Mouse (Mus musculus): ENCODE measurements around the gene She.
"Not testable (repeated sequence)": the region's sequence is repeated elsewhere in the genome, so short reads cannot be mapped to it uniquely, and the experiment has no call there.

The She gene

DNA sequence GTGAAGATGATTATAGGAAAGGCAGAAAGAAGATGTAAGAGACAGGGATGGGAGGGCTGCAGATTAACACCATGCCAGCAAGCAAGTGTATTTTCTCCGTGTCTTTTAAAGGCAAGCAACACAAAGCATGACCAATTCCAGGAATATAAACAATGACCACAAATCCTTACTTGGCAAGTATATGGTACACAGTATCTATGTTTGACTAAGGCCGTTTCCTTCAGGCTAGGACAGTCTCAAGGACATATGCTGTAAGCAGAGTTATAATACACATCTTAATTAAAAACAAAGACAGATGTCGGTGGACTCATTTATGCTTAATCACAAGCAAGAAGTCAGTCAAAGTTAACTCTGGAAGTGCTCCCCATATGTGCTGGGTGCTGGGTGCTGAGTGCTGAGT lies 12.6 kb upstream of the She start:
- DNase-seq = no peak

DNA sequence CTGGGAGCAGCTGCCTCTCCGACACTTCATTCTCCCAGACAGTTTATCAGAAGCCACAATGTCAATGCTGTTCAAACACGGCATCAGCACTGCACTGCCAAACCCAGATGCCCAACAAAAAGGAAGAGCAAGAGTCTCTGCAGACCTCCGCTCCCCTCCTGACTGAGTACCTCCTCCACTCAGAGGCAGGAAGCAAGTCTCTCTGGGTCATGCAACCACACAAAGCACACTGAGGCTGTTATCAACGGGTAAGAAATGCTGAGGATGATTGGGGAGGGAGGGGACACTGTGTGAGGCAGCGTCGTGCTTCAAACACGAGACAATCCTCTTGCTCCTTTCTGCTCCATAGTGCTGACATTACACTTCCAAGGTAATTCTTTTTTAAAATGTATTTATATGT lies 11.3 kb upstream of the She start:
- no peak for DNase-seq

DNA sequence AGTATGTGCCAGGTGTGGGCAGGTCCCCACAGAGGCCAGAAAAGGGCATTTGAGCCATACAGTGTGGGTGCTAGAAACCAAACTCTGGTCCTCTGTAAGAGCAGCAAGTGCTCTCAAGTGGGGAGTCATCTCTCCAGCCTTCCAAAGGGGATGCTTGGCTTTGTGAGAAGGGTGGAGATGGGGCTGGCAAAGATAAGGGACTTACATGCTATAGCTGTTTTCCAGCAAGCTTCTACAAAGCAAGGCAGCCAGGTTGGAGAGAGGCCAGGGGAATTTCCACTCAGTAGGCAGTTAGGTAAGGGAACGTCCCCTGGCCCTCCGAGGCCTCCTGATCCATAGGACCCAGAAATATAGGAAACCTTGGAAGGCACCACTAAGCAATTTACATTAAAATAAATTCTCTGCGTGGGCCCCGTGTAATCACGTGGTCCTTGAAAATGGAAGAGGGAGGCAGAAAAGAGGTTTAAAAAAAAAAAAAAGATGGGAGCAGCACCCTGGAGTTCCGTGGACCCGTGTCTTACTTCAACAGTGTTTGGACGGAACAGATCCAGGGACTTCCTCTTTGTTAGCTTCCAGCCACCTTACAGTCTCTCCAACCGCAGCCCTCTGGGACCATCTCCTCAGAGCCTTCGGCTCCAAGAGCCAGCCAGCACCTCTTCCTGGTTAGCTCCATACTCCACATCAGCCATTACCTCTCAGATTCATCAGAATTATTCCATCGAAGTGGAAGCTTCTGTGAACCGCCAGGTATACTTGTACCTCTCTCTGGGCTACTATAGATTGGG lies 10.7 kb upstream of the She start:
- no peak for DNase-seq

DNA sequence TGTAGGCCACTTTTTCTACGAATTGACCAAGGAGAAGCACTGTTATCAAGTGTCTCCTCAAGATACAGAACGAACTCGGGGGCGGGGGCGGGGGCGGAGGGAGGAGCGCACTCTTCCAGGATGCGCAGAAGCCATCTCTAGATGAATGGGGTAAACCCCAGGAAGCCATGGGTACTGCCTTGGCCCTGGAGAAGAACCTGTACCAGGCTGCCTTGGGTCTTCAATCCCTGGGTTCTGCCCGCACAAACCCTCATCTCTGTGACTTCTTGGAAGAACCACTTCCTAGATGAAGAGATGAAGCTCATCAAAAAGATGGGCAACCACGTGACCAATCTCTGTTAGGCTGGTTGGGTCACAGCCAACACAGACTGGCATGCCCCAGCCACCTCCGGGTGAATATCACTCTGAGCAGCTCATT lies 10.1 kb upstream of the She start:
- DNase-seq = no peak

DNA sequence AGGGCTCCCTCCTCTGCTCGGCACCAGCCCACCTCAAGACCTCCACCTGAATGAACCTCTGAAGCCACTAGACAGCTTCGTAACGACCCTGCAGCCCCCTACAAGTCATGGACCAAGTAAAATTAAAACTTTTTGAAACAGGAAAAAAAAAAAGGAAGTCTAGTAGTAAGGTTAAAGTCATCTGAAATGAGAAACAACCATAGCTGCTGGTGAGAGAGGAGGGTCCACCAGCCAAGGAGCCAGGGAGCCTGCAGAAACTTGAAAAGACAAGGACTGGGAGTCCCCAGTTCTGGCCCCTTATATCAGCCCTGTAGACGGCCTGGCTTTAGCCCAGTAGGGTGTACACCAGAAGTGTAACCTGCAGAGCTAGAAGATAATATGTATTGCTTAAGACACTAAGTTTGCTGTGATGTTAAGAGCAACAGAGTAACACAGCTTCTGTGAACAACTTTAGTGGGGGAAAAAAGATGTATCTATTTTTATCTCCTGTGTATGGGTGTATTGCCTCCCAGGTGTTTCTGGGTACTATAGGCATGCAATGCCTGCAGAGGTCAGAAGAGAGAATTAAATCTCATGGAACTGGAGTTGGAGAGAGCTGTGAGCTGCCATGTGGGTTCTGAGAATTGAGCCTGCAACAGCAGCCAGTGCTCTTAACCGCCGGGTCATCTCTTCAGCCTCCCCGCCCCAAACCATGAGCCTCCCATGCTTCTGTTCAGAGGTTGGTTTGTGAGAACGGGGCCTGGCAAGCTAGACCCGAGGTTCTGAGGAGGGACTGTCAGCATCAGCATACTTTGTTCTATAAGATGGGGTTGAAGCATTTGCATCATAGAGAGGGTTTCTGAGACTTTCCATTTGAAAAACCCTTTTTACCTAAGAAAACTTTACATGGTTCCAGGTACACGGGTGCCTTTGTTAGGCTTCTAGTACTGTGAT lies 9.4 kb upstream of the She start:
- no peak for DNase-seq

DNA sequence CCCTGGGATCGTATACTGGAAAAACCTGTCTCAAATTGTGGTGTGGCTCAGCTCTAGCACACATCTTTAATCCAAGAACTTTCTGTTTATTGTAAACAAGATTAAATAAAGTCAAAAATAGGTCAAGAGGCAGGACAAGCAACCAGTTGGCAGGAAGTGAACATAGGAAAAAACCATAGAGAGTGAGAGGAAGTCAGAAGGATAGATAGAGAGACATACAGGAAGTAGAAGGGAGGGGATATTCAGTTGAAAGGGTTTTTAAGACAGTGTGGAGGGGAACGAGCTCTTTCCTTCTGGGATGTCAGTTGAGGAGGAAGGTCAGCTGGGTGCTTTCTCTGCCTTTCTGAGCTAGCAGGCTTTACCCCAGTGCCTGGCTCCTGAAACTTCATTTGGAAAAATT lies 7.6 kb upstream of the She start:
- no peak for DNase-seq

DNA sequence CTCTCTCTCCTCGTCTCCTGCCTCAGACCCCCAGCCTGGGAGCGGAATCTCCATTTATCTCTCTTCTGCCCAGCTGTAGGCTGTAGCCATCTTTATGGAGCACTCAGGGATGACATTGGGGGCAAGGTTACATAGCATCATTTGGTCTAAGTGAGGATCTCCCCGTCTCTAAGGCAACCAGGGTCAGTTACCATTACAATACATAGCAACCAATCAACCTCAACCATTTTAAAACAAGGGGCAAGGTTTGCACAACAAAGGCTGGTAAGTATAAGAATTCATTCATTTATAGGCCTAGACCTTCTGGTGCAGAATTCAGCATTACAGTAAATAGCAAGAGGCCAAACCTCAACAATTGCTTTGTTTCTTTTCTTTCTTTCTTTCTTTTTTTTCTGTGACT lies 4.9 kb upstream of the She start:
- DNase-seq = no peak

DNA sequence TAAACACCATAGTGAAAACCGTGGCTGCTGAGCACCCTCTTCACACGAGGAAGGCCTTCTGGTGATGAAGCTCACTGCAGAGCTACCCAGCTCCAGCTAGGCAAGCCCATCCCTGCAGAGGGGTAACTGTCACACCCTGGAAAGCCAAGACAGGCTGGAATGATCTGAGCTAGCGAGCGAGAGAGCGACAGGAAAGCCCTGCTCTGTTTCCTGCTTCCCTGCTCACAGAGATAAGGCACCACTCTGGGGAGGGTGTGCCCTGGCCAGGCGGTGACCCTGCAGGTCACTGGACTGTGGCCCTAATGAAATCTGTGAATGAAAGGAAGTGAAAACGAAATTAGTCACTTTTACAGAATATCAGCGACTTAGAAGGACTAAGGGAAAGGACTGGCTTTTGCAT lies 4.2 kb downstream of the She start:
- no peak for DNase-seq

DNA sequence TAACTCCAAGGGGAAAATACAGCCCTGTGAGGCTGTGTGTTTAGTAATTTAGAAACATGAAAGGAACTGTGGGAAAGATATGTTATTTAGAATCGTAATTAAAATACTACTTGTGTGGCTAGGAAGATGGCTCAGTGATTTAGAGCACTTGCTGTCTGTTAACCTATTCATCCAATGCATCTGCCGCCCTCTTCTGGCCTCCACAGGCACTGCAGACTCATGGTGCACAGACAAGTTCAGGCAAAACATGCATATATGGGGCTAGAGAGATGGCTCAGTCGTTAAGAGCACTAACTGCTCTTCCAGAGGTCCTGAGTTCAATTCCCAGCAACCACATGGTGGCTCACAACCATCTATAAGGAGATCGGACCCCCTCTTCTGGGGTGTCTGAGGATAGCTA lies 11.1 kb downstream of the She start:
- no peak for DNase-seq

DNA sequence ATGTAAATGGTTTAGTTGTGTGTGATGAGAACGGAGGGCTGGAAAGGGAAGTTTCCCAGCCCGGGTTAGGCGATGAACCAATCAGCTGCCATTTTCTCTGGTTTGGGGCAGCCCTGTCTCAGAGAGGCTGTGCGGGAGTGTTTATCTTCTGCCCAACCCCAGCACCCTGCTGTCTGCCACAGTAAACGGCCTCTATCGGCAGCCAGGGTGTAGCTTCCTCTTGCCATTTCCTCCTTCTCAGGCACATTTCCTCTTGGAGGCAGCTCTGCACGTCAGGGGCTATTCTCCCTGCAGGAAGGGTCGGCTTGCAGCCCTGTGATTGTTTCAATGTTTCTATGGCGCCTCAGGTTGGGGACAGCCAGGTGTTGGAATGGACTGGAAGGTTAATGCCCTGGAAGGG lies 12.0 kb downstream of the She start:
- DNase-seq = no peak

DNA sequence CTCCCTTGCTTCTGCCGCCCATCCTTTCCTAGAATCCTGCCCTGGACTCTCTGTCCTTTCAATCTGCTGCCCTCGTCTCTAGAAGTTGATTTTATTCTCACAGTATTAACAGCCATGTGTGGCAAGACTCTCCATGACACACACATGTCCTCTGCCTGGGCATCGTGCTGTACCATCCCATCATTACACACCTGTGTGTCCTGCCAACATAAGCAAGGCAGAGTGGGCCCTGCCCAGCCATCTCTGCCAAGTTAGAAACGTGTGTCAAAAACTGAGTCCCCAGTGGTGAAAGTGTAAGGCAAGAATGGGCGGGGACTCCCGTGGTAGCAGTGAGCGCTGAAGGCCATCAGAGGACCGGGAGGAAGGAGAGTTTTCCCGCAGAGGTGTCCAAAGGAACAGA lies 14.6 kb downstream of the She start:
- no peak for DNase-seq

DNA sequence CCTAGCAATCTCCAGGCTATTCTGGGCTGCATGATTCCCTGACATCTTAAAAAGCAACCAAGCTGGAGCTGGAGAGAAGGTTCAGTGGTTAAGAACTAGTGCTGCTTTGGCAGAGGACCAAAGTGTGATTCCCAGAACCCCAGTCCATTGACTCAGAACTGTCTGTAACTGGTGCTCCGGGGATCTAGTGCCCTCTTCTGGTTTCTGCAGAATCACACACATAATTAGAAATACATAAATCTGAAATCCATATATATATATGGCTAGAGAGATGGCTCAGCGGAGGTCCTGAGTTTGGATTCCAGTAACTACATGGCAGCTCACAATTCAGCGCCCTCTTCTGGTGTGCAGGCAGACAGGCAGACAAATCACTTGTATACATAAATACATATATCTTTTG lies 16.0 kb downstream of the She start:
- DNase-seq = no peak

DNA sequence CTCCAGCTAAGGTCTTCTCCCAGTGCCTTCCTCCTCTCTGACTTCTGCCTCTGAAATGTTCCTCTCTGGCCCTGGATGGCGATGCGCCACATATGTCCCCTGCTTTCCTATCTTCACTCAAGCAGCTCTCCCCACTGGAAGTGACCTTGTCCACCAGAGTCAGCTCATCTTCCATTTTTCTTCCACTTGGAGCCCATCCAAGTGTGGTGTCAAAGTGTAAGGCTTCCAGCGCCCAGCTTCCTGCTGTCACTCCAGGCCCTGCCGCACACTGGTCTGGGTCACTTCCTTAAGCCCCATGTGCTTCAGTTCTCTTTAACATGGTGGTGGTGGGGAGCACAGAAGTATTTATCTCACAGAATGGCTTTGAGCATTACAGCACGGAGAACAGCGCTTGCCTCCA lies 16.4 kb downstream of the She start:
- DNase-seq = no peak

DNA sequence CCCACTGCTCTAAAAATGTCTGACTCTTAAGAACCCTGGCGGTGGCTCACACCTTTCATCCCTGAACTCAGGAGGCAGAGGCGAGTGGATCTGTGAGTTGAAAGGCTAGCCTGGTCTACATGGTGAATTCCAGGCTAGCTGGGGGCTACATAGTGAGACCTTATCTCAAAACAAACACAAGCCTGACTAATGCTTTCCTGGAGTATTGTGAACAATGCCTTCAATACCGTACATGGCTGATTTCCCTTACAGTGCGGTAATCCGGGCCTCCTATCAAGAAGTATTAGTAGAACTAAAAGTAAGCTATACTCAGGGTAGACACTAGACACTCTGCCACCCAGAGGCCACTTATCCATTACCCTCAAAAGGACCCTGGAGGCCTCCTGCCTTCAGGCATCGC lies 16.9 kb downstream of the She start:
- DNase-seq = no peak

DNA sequence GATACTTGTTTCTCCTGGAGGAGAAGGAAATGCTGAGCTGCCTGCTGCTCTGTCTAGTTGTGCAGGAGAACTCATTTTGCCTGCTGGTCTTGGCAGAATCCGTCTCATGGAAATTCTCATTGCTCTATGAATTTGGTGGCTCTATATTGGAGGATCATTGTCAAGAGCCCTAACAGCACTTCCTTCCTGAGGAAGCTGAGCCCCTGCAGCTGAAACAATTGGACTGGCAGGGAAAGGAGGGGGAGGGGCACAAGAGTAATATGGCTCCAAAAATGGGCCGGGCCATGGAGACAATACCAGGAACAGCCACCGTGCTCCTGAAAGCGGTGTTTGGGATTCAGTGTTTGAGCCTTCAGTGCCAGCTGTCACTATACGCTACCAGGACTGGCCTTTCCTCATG lies 22.6 kb downstream of the She start:
- no peak for DNase-seq

DNA sequence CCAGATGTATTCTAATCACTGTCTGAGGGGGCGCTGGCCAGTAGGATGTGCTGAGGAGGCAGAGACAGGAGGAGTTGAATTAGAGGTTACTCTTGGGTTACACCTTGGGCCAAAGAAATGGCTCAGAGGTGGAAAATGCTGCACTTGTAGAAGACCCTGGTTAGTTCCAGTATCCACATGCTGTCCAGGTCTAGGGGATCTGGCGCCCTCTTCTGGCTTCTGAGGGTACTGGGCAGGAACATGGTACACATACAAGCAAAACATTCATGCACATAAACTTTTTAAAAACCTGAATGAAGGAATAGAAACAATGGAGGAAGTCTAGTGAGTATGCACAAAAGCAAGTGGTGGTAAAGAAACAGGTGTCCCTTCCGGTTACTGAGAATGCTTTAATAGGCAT lies 26.2 kb downstream of the She start:
- DNase-seq = no peak

DNA sequence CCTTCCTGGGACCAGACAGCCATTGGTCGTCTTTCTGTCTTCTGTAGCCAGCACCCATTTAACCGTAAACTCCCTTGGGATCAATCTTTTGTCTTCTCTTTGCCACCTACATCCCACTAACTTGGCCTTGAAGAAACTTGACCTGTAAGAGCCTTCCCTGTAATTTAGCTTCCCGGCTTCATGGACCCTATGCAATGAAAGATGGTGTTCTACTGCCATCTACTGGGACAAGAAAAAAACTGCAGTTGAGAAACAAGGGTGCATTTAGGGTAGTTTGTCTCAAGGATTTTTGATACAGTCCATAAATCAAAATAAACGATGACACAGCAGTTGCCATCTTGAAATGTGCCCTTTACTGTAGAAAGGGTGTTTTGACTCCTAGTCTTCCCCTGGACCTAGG lies 27.0 kb downstream of the She start:
- DNase-seq = no peak

DNA sequence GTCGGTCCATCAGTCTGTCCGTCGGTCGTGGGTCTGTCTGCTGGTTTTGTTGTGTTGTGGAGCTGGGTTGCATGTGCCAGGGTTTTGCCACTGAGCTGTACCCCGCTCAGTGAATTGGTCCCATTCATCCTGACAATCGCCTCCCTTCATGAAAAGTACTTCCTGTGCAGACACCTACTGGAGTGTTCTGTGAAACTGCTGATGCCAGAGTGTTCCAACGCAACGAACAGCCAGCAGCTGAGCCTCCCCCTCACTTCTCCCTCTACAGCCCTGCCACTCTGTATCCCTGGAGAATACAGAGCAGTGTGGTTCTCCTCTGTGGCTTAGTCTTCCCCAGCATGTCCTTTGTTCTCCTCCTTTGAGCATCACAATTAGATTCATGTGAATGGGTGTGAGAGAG lies 27.7 kb downstream of the She start:
- DNase-seq = no peak

DNA sequence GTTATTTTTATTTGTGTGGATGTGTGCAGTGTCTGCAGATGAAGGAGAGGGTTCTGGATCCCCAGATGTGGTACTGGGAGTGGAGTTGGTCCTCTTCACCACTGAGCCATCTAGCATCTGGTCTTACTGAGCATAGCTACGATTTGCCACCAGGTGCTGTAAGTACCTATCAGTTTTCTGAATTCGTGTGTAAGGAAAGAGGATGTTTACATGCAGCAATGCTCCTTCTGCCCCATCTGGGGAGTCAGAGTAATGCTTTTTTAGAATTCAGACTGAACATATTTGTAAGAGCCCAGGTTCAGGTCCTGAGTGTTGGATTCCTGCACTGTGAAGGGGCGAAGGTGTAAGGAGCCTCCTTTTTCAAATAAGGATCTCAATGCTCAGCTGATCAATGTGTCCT lies 28.8 kb downstream of the She start:
- DNase-seq = no peak

DNA sequence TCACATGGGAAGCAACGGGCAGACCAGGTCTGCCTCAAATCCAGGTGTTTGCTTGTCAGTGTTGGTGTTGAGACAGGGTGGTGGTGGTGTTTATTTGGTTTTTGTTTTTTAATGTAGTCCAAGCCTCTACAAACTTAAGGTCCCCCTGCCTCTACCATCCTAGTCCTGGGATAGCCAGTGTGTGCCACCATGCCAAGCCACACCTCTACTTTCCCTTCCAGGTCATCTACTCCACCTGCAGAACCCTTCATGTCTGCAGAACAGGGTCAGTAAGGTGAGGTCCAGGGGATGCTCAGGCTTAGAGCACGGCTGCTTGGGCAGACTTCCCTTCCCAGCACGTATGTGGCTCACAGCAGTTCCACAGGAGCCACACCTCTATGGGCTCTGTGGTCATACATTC lies 29.2 kb downstream of the She start:
- no peak for DNase-seq

DNA sequence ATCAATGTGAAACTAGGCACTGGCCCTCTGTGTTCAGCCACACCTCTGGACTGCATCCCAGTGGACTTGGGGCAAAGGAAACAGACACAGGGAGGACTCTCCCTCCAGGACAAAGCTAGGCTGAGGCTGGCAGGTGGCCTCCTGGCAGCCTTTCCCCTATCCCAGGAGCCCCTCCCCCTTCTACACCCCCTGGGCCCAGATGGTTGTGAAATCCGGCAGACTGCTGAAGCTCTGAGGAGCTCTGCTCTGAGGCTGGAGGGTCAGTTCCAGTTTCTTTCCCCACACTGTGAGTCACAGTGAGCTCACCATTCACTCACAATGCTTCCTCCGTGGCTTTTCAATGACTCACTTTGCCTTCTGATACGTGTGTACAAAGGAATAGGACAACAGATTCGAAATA lies 29.9 kb downstream of the She start:
- no peak for DNase-seq

DNA sequence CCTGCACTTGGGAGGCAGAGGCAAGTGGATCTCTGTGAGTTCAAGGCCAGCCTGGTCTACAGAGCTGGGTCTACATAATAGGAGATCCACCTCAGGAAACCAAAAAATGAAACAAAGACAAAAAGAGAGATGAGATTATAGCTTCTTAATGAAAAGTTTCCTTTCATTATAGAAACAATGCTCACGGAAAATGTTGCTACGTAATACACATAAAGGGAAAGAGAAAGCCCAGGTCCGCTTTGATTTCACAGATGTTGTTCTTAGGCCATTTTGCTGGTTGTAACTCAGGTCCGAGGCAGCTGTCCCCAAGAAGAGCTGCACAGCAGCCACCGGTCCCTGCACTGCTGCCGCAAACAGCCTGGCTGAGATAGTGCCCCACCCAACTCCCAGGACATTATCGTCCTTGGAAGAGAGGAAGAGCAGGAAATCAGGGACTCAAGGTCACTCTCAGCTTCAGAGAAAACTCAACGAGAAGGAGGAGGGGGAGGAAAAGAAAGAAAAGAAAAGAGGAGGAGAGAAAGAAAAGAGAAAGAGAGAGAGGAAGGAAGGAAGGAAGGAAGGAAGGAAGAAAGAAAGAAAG lies 31.1 kb downstream of the She start:
- no peak for DNase-seq

DNA sequence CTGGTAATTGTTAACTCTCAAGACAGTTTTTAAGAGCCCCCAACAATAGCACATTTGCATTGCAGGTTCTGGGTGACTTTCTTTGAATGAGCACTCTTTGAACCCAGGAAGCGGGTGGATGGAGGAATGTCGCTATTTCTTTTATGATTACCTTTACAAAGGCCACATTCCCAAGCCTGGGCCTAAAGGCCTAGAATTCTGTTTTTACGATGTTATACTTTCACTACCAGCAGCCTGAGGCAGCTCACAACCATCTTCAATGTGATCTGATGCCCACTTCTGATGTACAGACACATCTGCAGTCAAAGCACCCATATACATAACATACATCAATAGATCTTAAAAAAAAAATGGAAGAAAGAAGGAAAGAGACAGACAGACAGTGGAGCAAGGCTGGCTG lies 32.1 kb downstream of the She start:
- not testable (repeated sequence) for DNase-seq
